Mouse (Mus musculus) embryonic facial prominence, embryonic 11.5 days (tissue): ENCODE data around the gene Htr5b. TPM values are rescaled to one million over a fixed set of nuclear protein-coding genes. Genes with fewer than 3 reads are reported as not detected.

Experiments used
- ATAC-seq: fragments of 200-750 bp; cut with Nextera tagmentation; replicated peaks from 2 replicates; pipeline ENCODE4 v1.8.0; 2017; ENCODE audit warnings: low read depth; ENCODE audit not compliant: insufficient number of reproducible peaks, low FRiP score, low TSS enrichment
- DNase-seq: peaks from one replicate; pipeline ENCODE4 v3.0.0-alpha.2; 2015; ENCODE audit warnings: low spot score
- H3K27ac ChIP-seq: fragments of 300-500 bp; sonication (generic); replicated peaks from 2 replicates; pipeline ENCODE4 v1.5.1; 2014; ENCODE audit warnings: mild to moderate bottlenecking, low read depth, low read length, control low read depth
- H3K27me3 ChIP-seq: fragments of 300-500 bp; sonication (generic); 2 replicates; pipeline ENCODE4 v1.6.1; 2014; ENCODE audit warnings: mild to moderate bottlenecking, low read length, moderate library complexity, mixed read lengths; ENCODE audit not compliant: control insufficient read depth, insufficient read depth
- H3K36me3 ChIP-seq: fragments of 300-500 bp; sonication (generic); replicated peaks from 2 replicates; pipeline ENCODE4 v1.6.1; 2014; ENCODE audit warnings: low read depth, mild to moderate bottlenecking, low read length, moderate library complexity, mixed read lengths; ENCODE audit not compliant: control insufficient read depth, insufficient read depth
- H3K4me1 ChIP-seq: fragments of 300-500 bp; sonication (generic); 2 replicates; pipeline ENCODE4 v1.6.1; 2014; ENCODE audit warnings: low read length, mixed read lengths; ENCODE audit not compliant: control insufficient read depth, insufficient read depth
- H3K4me2 ChIP-seq: fragments of 300-500 bp; sonication (generic); 2 replicates; pipeline ENCODE4 v1.6.1; 2014; ENCODE audit warnings: low read depth, mild to moderate bottlenecking, control low read depth, low read length, moderate library complexity
- H3K4me3 ChIP-seq: fragments of 300-500 bp; sonication (generic); 2 replicates; pipeline ENCODE4 v1.5.1; 2014; ENCODE audit warnings: low read depth, low read length, control low read depth
- H3K9ac ChIP-seq: fragments of 300-500 bp; sonication (generic); replicated peaks from 2 replicates; pipeline ENCODE4 v1.6.1; 2014; ENCODE audit warnings: mild to moderate bottlenecking, control low read depth, low read length
- H3K9me3 ChIP-seq: fragments of 300-500 bp; sonication (generic); replicated peaks from 2 replicates; pipeline ENCODE4 v1.6.1; 2016; ENCODE audit warnings: mild to moderate bottlenecking, low read length, inconsistent platforms, mixed read lengths; ENCODE audit not compliant: control insufficient read depth
- WGBS: fragments of 180-500 bp; shearing (Covaris S2); extraction: QIAGEN DNeasy Blood & Tissue Kit; methylation state at CpG from one replicate; pipeline ENCODE4 v1.1.7; 2014; 5-methylcytosine and 5-hydroxymethylcytosine counted together
- polyA plus RNA-seq: library from polyadenylated mRNA; unstranded; fragments of >200 nt; fragmentation: Nextera tagmentation; extraction: Ambion mirVana; gene quantifications from 2 replicates; pipeline ENCODE4 v1.2.1, GENCODE M21; 2014

The Htr5b gene
- polyA plus RNA-seq, 1 experiment from 2014 or later = 0.28 TPM

DNA sequence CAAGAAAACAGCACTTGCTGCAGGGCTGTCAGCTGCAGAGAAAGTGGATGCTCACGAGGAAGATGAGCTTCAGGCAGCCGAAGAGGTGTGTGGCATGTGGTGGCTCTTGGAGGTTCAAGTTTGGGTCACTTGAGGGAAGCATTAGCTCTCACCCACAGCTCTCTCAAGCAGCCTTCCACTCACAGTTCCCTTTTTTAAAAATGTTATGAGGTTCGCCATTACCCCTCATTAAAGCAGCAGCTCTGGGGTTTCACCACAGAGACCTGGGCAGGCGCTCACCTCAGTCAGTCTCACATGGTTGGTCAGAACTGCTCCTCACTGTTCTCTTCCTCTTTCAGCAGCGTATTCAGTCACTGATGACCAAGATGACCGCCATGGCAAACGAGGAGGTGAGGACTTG lies 66.4 kb downstream of the Htr5b start:
- ATAC-seq = no peak
- 90% methylated on average over 7 of the region's 7 CpGs for WGBS

GRCm38 (mm10) chr1:121460077-121460476 lies 68.2 kb downstream of the Htr5b start:
- Histone ChIP-seq H3K4me1 (no peaks in the 10 kb centered on the region), H3K9me3 (no peaks in the 10 kb centered on the region), H3K27me3 (no peaks in the 10 kb centered on the region), H3K4me3 (no peak overlapping the region), H3K9ac (no peak overlapping the region), H3K36me3 (no peaks in the 10 kb centered on the region), H3K4me2 (no peak overlapping the region), H3K27ac (no peak overlapping the region)
- DNase-seq (no peak), ATAC-seq (no peak)
- WGBS = 66% methylated on average over 6 of the region's 6 CpGs

More for the DNA sequence above, 66.4 kb downstream of the Htr5b start:
- no peaks in the 10 kb centered on the region for H3K9me3 ChIP-seq
- H3K27me3 ChIP-seq = no peaks in the 10 kb centered on the region
- no peak overlapping the region for H3K4me3 ChIP-seq
- no peak overlapping the region for H3K9ac ChIP-seq
- H3K4me1 ChIP-seq = no peaks in the 10 kb centered on the region
- no peaks in the 10 kb centered on the region for H3K36me3 ChIP-seq
- no peak overlapping the region for H3K4me2 ChIP-seq
- DNase-seq = no peak
- H3K27ac ChIP-seq = no peak overlapping the region

Other genes starting within 250 kb of the Htr5b start
- gene Insig2, start 195.9 kb downstream of the Htr5b start, polyA plus RNA-seq = 14.6 and 17.8 TPM in 2 replicates
- 8.9 and 10.5 TPM in 2 replicates for gene Ccdc93, start 97.4 kb downstream of the Htr5b start, polyA plus RNA-seq
- gene Ddx18, start 39.5 kb upstream of the Htr5b start, polyA plus RNA-seq = 82.5 and 95.9 TPM in 2 replicates